Mouse (Mus musculus) v-Abl transformed pro-B cells (cell line): ENCODE data around the gene Plekhm3.

Source experiments
- in situ Hi-C, 2 experiments: fragments of 400-800 bp; cut with MboI; formaldehyde crosslinking; loops; one replicate each; pipeline ENCODE4 v1.15.1; 2025; ENCODE audit not compliant: unreplicated experiment in 2 of 2

Plekhm3 gene

DNA sequence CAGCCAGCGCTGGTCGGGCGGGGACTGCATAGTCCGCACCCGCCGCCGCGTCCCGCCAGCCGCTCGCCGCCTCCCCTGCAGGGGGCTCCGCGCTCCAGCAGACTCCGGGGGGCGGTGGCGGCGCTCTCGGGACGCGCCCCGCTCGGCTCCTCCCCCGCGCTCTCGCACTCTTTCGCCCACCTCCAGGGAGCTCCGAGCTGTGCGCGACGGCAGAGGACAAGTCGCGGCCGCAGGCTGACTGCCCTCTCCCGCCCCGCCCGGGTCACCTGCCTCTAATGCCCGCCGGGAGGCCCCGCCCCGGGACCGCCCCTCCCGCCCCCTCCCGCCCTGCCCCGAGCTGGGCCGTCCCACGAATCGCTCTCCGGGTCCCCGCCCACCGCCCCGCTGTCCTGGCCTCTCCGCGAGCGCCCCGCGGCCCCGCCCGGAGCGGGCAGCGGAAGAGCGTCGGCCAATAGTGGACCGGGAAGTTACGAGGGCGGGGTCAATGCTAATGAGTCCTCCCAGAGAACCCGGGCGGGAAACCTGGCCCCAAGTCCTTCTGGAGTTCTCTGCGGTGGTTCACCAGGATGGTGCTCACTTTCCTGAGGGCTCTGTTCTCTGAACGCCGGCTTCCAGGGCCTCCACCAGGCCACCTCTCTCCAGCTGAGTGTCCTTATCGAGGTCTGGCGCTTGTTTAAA, 219.0 kb downstream of the Plekhm3 start, which contains the start of gene Fzd5:
Fzd5 (minus strand) TSS at position 250 of the 678 bp plus-strand sequence.
- in situ Hi-C loops = no loop called here

DNA sequence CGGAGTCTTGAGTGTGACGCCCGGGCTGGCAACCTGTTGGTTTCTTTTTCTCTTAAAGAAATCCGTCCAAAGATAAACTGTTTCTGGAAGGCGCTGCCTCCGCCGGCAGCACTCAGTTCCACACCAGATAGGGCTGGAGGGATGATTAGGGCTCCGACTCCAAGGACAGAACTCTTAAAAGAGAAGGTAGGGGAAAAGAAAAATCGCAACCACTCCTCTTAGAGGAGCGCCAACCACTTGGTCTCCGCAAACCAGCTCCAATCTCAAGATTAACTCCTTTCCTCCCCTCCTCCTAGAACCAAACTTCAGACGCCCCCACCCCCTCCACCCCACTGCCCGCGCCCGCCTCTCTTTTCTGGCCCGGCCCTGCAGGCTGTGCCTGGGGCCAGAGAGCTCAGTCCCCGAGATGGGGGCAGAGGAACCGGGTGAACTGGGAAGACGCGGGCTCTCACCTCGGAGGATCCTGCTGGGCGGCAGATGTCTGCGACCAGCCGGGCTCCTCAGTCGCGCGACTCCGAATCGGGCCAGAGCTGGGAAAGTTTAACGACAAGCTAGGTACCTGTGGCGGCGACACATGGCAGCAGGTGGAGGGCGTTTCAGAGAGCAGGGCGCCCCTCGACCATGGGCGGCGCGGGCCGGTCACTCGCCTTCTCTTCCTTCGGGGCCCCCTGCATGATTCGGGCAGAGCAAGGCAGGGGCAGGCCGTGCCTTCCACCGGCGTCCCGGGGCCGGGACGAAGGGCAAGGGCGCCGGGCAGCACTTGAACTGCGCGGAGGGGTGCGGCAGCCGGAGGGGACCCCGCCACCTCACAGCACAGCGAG, 219.7 kb downstream of the Plekhm3 start:
- in situ Hi-C loops = no loop called here
